Mouse (Mus musculus): ENCODE data around the gene Apbb1ip. TPM values are rescaled to one million over a fixed set of nuclear protein-coding genes. Genes with fewer than 3 reads are reported as not detected.
A peak's percentile ranks its signal among the peaks of the same experiment; 100 is the strongest.

The Apbb1ip gene
- total RNA-seq (2014; rRNA removed) (0.65 and 0.87 TPM in 2 replicates), polyA plus RNA-seq (2012; rRNA removed) (0.44 and 0.64 TPM in 2 replicates)

- TF ChIP-seq CTCF (IDR thresholded peaks at IDR 0.05; ENCODE audit: low read depth, low read length) (no peak), POLR2A (IDR thresholded peaks at IDR 0.05; ENCODE audit: extremely low read depth, insufficient read depth, low read length) (no peak)
- Histone ChIP-seq H3K36me3 (ENCODE audit: control insufficient read depth, insufficient read depth, low read length) (no peaks in the 10 kb centered on the region), H3K27ac (replicated peaks; ENCODE audit: insufficient read depth, low read depth, low read length) (peak within 1 kb of the TSS; percentile 38), H3K4me3 (ENCODE audit: insufficient read depth, low read depth, low read length) (peak within 1 kb of the TSS; percentile 52), H3K4me1 (ENCODE audit: control insufficient read depth, insufficient read depth, low read length) (no peaks in the 10 kb centered on the region), H3K79me2 (ENCODE audit: control insufficient read depth, insufficient read depth, low read length) (no peaks in the 10 kb centered on the region), H3K27me3 (ENCODE audit: control insufficient read depth, insufficient read depth, low read length) (no peaks in the 10 kb centered on the region; the same call in 1 of the 2 replicates), H3K9ac (ENCODE audit: low read depth, low read length) (peak within 1 kb of the TSS; percentile 45)
- DNase-seq (ENCODE audit: extremely low read depth, low read depth, low spot score) = peak; percentile 27
- WGBS = 34% methylated on average over 9 of the region's 9 CpGs
Observed at GRCm38 (mm10) chr2:22773549-22774180, at the start of gene Apbb1ip. Gene Apbb1ip (plus strand): TSS chr2:22774094.

GRCm38 (mm10) chr2:22727113-22727512 is 46.8 kb upstream of the Apbb1ip start:
- Histone ChIP-seq H3K79me2 (ENCODE audit: control insufficient read depth, insufficient read depth, low read length) (no peaks in the 10 kb centered on the region), H3K27me3 (ENCODE audit: control insufficient read depth, insufficient read depth, low read length) (0 out of 2 replicates have a peak, but pooled peaks cover 3% of the 10 kb centered on the region), H3K9ac (ENCODE audit: low read depth, low read length) (no peak overlapping the region), H3K27ac (replicated peaks; ENCODE audit: insufficient read depth, low read depth, low read length) (no peak overlapping the region), H3K4me3 (ENCODE audit: insufficient read depth, low read depth, low read length) (no peak overlapping the region), H3K4me1 (ENCODE audit: control insufficient read depth, insufficient read depth, low read length) (no peaks in the 10 kb centered on the region), H3K36me3 (ENCODE audit: control insufficient read depth, insufficient read depth, low read length) (no peaks in the 10 kb centered on the region)
- 79% methylated on average over 1 of the region's 1 CpGs for WGBS
- TF ChIP-seq POLR2A (IDR thresholded peaks at IDR 0.05; ENCODE audit: extremely low read depth, insufficient read depth, low read length) = no peak
- peak; percentile 18 for DNase-seq (ENCODE audit: extremely low read depth, low read depth, low spot score)

- Histone ChIP-seq H3K27ac (replicated peaks; ENCODE audit: insufficient read depth, low read depth, low read length) (no peak overlapping the region), H3K79me2 (ENCODE audit: control insufficient read depth, insufficient read depth, low read length) (no peaks in the 10 kb centered on the region), H3K36me3 (ENCODE audit: control insufficient read depth, insufficient read depth, low read length) (no peaks in the 10 kb centered on the region), H3K27me3 (ENCODE audit: control insufficient read depth, insufficient read depth, low read length) (no peaks in the 10 kb centered on the region), H3K4me3 (ENCODE audit: insufficient read depth, low read depth, low read length) (no peak overlapping the region), H3K9ac (ENCODE audit: low read depth, low read length) (no peak overlapping the region), H3K4me1 (ENCODE audit: control insufficient read depth, insufficient read depth, low read length) (no peaks in the 10 kb centered on the region)
- 69% methylated on average over 2 of the region's 2 CpGs for WGBS
- TF ChIP-seq CTCF (IDR thresholded peaks at IDR 0.05; ENCODE audit: low read depth, low read length) (no peak), POLR2A (IDR thresholded peaks at IDR 0.05; ENCODE audit: extremely low read depth, insufficient read depth, low read length) (no peak)
- DNase-seq (ENCODE audit: extremely low read depth, low read depth, low spot score) = no peak
Observed at GRCm38 (mm10) chr2:22736134-22736533, 37.8 kb upstream of the Apbb1ip start.

GRCm38 (mm10) chr2:22739369-22739768 is 34.5 kb upstream of the Apbb1ip start:
- Histone ChIP-seq H3K27me3 (ENCODE audit: control insufficient read depth, insufficient read depth, low read length) (no peaks in the 10 kb centered on the region), H3K9ac (ENCODE audit: low read depth, low read length) (no peak overlapping the region), H3K4me3 (ENCODE audit: insufficient read depth, low read depth, low read length) (no peak overlapping the region), H3K27ac (replicated peaks; ENCODE audit: insufficient read depth, low read depth, low read length) (no peak overlapping the region), H3K4me1 (ENCODE audit: control insufficient read depth, insufficient read depth, low read length) (0 out of 2 replicates have a peak, but pooled peaks cover 2% of the 10 kb centered on the region), H3K36me3 (ENCODE audit: control insufficient read depth, insufficient read depth, low read length) (no peaks in the 10 kb centered on the region), H3K79me2 (ENCODE audit: control insufficient read depth, insufficient read depth, low read length) (no peaks in the 10 kb centered on the region)
- WGBS = 50% methylated on average over 1 of the region's 1 CpGs
- TF ChIP-seq CTCF (IDR thresholded peaks at IDR 0.05; ENCODE audit: low read depth, low read length) (no peak), POLR2A (IDR thresholded peaks at IDR 0.05; ENCODE audit: extremely low read depth, insufficient read depth, low read length) (no peak)
- DNase-seq (ENCODE audit: extremely low read depth, low read depth, low spot score) = peak; percentile 35

- no peak for DNase-seq (ENCODE audit: extremely low read depth, low read depth, low spot score)
- no peaks in the 10 kb centered on the region for H3K79me2 ChIP-seq (ENCODE audit: control insufficient read depth, insufficient read depth, low read length)
- 0 out of 2 replicates have a peak, but pooled peaks cover 2% of the 10 kb centered on the region for H3K4me1 ChIP-seq (ENCODE audit: control insufficient read depth, insufficient read depth, low read length)
- no peak overlapping the region for H3K4me3 ChIP-seq (ENCODE audit: insufficient read depth, low read depth, low read length)
- H3K27ac ChIP-seq (replicated peaks; ENCODE audit: insufficient read depth, low read depth, low read length) = no peak overlapping the region
- no peak overlapping the region for H3K9ac ChIP-seq (ENCODE audit: low read depth, low read length)
- WGBS = 75% methylated on average over 1 of the region's 1 CpGs
- no peaks in the 10 kb centered on the region for H3K27me3 ChIP-seq (ENCODE audit: control insufficient read depth, insufficient read depth, low read length)
- H3K36me3 ChIP-seq (ENCODE audit: control insufficient read depth, insufficient read depth, low read length) = no peaks in the 10 kb centered on the region
- no peak for TF ChIP-seq POLR2A (IDR thresholded peaks at IDR 0.05; ENCODE audit: extremely low read depth, insufficient read depth, low read length)
Observed at GRCm38 (mm10) chr2:22740441-22740840, 33.5 kb upstream of the Apbb1ip start.

- WGBS = 62% methylated on average over 3 of the region's 3 CpGs
- Histone ChIP-seq H3K79me2 (ENCODE audit: control insufficient read depth, insufficient read depth, low read length) (no peaks in the 10 kb centered on the region), H3K36me3 (ENCODE audit: control insufficient read depth, insufficient read depth, low read length) (no peaks in the 10 kb centered on the region), H3K4me1 (ENCODE audit: control insufficient read depth, insufficient read depth, low read length) (0 out of 2 replicates have a peak, but pooled peaks cover 2% of the 10 kb centered on the region), H3K9ac (ENCODE audit: low read depth, low read length) (no peak overlapping the region), H3K27ac (replicated peaks; ENCODE audit: insufficient read depth, low read depth, low read length) (no peak overlapping the region), H3K27me3 (ENCODE audit: control insufficient read depth, insufficient read depth, low read length) (no peaks in the 10 kb centered on the region), H3K4me3 (ENCODE audit: insufficient read depth, low read depth, low read length) (no peak overlapping the region)
- DNase-seq (ENCODE audit: extremely low read depth, low read depth, low spot score) = no peak
- TF ChIP-seq POLR2A (IDR thresholded peaks at IDR 0.05; ENCODE audit: extremely low read depth, insufficient read depth, low read length) (no peak), CTCF (IDR thresholded peaks at IDR 0.05; ENCODE audit: low read depth, low read length) (peak; percentile 42)
Observed at GRCm38 (mm10) chr2:22741222-22741621, 32.7 kb upstream of the Apbb1ip start.
